Mouse (Mus musculus) midbrain, postnatal 0 days (tissue): ENCODE measurements around the gene Krtap7-1. TPM values are rescaled to one million over a fixed set of nuclear protein-coding genes. Genes with fewer than 3 reads are reported as not detected.

ENCODE experiments used
- ATAC-seq: fragments of 200-750 bp; cut with Nextera tagmentation; 2 replicates; pipeline ENCODE4 v1.8.0; 2017; ENCODE audit warnings: moderate number of reproducible peaks, mild to moderate bottlenecking, moderate TSS enrichment, moderate library complexity; ENCODE audit not compliant: low FRiP score
- DNase-seq: peaks from one replicate; pipeline ENCODE4 v3.0.0-alpha.2; 2015; ENCODE audit warnings: low spot score
- H3K27ac ChIP-seq: fragments of 300-500 bp; sonication (generic); 2 replicates; pipeline ENCODE4 v1.5.1; 2014; ENCODE audit warnings: low read depth, mild to moderate bottlenecking, low read length, mixed read lengths
- H3K27me3 ChIP-seq: fragments of 300-500 bp; sonication (generic); 2 replicates; pipeline ENCODE4 v1.6.1; 2014; ENCODE audit warnings: low read length, control low read depth, mixed read lengths; ENCODE audit not compliant: insufficient read depth
- H3K36me3 ChIP-seq: fragments of 300-500 bp; sonication (generic); 2 replicates; pipeline ENCODE4 v1.6.1; 2014; ENCODE audit warnings: low read length, control low read depth, mixed read lengths; ENCODE audit not compliant: insufficient read depth
- H3K4me1 ChIP-seq: fragments of 300-500 bp; sonication (generic); 2 replicates; pipeline ENCODE4 v1.6.1; 2014; ENCODE audit warnings: mild to moderate bottlenecking, control low read depth, antibody characterized with exemption, low read length, mixed read lengths; ENCODE audit not compliant: insufficient read depth
- H3K4me2 ChIP-seq: fragments of 300-500 bp; sonication (generic); 2 replicates; pipeline ENCODE4 v1.6.1; 2014; ENCODE audit warnings: low read depth, mild to moderate bottlenecking, low read length, mixed read lengths; ENCODE audit not compliant: poor library complexity, severe bottlenecking
- H3K4me3 ChIP-seq: fragments of 300-500 bp; sonication (generic); 2 replicates; pipeline ENCODE4 v1.5.1; 2014; ENCODE audit warnings: low read depth, mild to moderate bottlenecking, low read length, moderate library complexity
- H3K9ac ChIP-seq: fragments of 300-500 bp; sonication (generic); replicated peaks from 2 replicates; pipeline ENCODE4 v1.6.1; 2014; ENCODE audit warnings: mild to moderate bottlenecking, low read length, moderate library complexity, mixed read lengths; ENCODE audit not compliant: poor library complexity, severe bottlenecking
- H3K9me3 ChIP-seq: fragments of 300-500 bp; sonication (generic); 2 replicates; pipeline ENCODE4 v1.6.1; 2016; ENCODE audit warnings: low read length, control low read depth
- CTCF ChIP-seq: IDR thresholded peaks from 2 replicates; pipeline ENCODE4 v1.5.1; 2016; ENCODE audit warnings: antibody characterized with exemption, mild to moderate bottlenecking
- WGBS: fragments of 180-500 bp; shearing (Covaris S2); extraction: QIAGEN DNeasy Blood & Tissue Kit; methylation state at CpG from one replicate; pipeline ENCODE4 v1.1.7; 2014; 5-methylcytosine and 5-hydroxymethylcytosine counted together
- polyA plus RNA-seq: library from polyadenylated mRNA; unstranded; fragments of >200 nt; fragmentation: Nextera tagmentation; extraction: Ambion mirVana; gene quantifications from 2 replicates; pipeline ENCODE4 v1.2.1, GENCODE M21; 2015
- total RNA-seq: library from RNA; depleted of rRNA; stranded (reverse); fragments of >200 nt; gene quantifications from 2 replicates; pipeline ENCODE4 v1.2.3, GENCODE M21; 2014

Gene Krtap7-1
- total and polyA plus RNA-seq, 2 experiments from 2014 or later = not detected

DNA sequence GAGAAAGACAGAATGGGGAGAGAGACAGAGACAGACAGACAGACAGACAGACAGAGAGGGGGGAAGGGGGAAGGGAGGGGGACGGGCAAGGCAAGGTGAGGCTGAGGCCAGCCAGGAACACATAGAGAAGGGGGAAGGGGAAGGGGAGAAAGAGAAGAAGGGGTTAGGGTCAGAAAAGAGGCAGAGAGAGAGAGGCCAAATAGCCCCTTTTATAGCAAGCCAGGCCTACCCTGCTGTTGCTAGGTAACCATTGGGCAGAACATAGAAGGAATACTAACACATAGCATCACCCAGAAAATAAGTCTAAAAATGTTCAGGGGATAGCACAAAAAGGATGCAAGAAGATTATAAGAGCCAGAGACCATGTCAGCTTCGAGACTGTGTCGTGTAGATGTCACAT lies 20.3 kb upstream of the Krtap7-1 start:
- no peak overlapping the region for H3K4me2 ChIP-seq
- no peaks in the 10 kb centered on the region for H3K36me3 ChIP-seq
- no peak overlapping the region for H3K4me3 ChIP-seq
- H3K27me3 ChIP-seq = no peaks in the 10 kb centered on the region
- H3K27ac ChIP-seq = no peak overlapping the region
- WGBS = 30% methylated on average over 3 of the region's 3 CpGs
- DNase-seq = peak; percentile 50
- no peak overlapping the region for H3K9ac ChIP-seq
- TF ChIP-seq CTCF = no peak
- no peak for ATAC-seq
- peaks cover 9% of the 10 kb centered on the region for H3K4me1 ChIP-seq
- no peaks in the 10 kb centered on the region for H3K9me3 ChIP-seq

DNA sequence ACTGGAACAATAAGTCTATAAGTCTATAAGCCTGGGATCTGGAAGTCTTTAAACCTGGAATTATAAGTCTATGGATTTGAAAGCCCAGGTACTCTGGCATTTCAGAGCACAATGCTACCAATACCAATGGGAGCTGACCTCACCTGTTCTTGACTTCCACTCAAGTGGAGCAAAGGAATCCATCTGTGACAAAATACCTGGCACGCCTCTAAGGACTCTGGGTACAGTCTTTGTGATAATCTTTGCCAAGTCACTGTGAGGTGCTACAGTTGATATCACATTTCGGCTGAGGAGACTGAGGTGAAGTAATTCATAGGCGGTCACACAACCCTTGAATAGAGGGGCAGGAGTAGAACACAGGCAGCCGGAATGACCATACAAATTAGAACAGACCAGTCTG lies 12.9 kb upstream of the Krtap7-1 start:
- no peaks in the 10 kb centered on the region for H3K9me3 ChIP-seq
- H3K27ac ChIP-seq = no peak overlapping the region
- ATAC-seq (no peak), DNase-seq (no peak)
- no peak overlapping the region for H3K4me3 ChIP-seq
- no peaks in the 10 kb centered on the region for H3K27me3 ChIP-seq
- H3K4me2 ChIP-seq = no peak overlapping the region
- WGBS = 91% methylated on average over 4 of the region's 4 CpGs
- H3K4me1 ChIP-seq = no peaks in the 10 kb centered on the region
- no peak for TF ChIP-seq CTCF
- H3K9ac ChIP-seq = no peak overlapping the region
- no peaks in the 10 kb centered on the region for H3K36me3 ChIP-seq

DNA sequence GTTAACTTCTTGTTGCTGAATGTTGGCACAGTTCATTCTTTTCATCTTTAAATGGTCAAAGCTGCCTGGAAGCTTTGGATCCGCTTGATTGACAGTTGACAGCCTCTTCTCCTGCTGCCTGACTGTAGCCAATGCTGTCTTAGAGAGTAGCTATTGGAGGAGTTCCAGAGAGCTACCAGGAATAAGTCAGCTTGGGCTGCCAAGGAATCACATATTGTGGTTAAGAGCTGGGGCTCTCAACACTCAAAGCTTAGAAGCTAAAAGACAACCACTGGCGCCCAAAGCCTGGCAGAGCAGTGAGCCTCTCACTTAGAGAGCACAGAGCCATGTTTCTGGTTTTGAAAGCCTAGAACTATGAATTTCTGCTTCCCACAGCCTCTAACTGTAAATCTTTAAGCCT lies 12.4 kb upstream of the Krtap7-1 start:
- TF ChIP-seq CTCF = no peak
- H3K4me3 ChIP-seq = no peak overlapping the region
- H3K4me2 ChIP-seq = no peak overlapping the region
- H3K9me3 ChIP-seq = no peaks in the 10 kb centered on the region
- no peaks in the 10 kb centered on the region for H3K4me1 ChIP-seq
- DNase-seq = peak; percentile 51
- no peaks in the 10 kb centered on the region for H3K27me3 ChIP-seq
- WGBS = 87% methylated on average over 2 of the region's 2 CpGs
- no peak overlapping the region for H3K27ac ChIP-seq
- no peak overlapping the region for H3K9ac ChIP-seq
- no peak for ATAC-seq
- H3K36me3 ChIP-seq = no peaks in the 10 kb centered on the region

DNA sequence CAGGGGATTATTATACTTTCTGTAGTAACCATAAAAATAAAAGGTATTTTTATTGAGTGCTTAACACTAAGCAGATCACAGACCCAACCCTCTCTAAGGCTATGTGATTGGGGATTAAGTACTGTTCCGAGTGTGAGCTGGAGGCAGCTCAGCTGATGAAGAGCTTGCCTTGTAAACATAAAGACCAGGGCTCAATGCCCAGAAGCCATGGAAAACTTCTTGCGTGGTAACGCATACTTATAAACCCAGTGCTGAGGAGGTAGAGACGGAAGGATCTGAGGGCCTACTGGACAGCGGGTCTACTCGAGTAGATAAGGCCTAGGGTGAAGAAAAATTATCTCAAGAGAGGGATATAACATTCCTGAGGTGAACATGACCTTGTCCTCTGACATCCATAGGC lies 12.0 kb upstream of the Krtap7-1 start:
- no peak for TF ChIP-seq CTCF
- H3K27me3 ChIP-seq = no peaks in the 10 kb centered on the region
- no peak overlapping the region for H3K4me2 ChIP-seq
- H3K9ac ChIP-seq = no peak overlapping the region
- no peak overlapping the region for H3K27ac ChIP-seq
- no peaks in the 10 kb centered on the region for H3K9me3 ChIP-seq
- no peak for DNase-seq
- WGBS = 69% methylated on average over 6 of the region's 6 CpGs
- ATAC-seq = no peak
- no peaks in the 10 kb centered on the region for H3K36me3 ChIP-seq
- H3K4me1 ChIP-seq = no peaks in the 10 kb centered on the region
- no peak overlapping the region for H3K4me3 ChIP-seq

DNA sequence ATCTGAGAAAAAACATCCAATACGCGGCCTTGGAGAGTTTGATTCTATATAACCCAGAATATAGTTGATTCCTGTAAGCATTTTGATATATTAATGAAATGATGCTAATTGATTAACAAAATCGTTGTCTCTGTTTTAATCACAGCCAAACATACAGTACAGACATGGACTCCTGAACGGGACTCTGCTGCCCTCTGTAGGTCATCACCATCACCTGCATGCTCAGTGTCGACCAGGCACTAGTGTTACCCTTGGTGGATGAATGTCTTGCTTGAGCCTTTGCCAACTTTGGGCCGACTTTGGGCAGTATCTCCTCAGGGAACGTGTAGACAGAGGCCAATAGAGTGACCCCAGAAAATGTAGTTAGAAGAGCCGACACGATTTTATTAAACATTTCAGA lies 9.5 kb upstream of the Krtap7-1 start:
- DNase-seq = no peak
- Histone ChIP-seq H3K36me3 (no peaks in the 10 kb centered on the region), H3K4me3 (no peak overlapping the region), H3K27me3 (no peaks in the 10 kb centered on the region), H3K4me1 (no peaks in the 10 kb centered on the region), H3K9me3 (no peaks in the 10 kb centered on the region), H3K4me2 (no peak overlapping the region), H3K27ac (no peak overlapping the region), H3K9ac (no peak overlapping the region)
- peak; percentile 50 for TF ChIP-seq CTCF
- ATAC-seq = no peak; the same call in 1 of the 2 replicates
- WGBS = 68% methylated on average over 9 of the region's 9 CpGs

DNA sequence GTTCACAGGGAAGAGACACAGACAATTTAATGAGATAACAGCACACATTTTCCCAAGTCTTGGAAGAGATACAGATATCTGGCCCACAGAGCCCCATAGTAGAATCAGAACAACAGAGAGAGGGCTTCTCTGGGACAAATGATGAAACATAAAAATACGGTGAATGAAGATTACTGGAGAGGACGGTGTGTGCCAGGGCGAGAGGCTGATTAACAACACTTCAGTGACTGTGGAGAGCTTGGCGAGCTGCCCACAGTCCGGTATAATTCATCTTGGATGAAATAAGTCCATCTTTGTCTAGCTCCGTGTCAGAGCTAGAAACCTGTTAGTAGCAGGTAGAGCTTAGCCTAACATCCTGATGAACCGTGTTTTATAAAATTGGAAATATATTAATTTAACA lies 5.3 kb upstream of the Krtap7-1 start:
- Histone ChIP-seq H3K9me3 (no peaks in the 10 kb centered on the region), H3K27me3 (no peaks in the 10 kb centered on the region), H3K9ac (no peak overlapping the region), H3K4me3 (no peak overlapping the region), H3K27ac (no peak overlapping the region), H3K4me1 (no peaks in the 10 kb centered on the region), H3K36me3 (no peaks in the 10 kb centered on the region), H3K4me2 (no peak overlapping the region)
- ATAC-seq (no peak), DNase-seq (peak; percentile 51)
- TF ChIP-seq CTCF = no peak
- 55% methylated on average over 7 of the region's 7 CpGs for WGBS
